Mouse (Mus musculus) kidney, postnatal 14 days (tissue): ENCODE results near the gene Spata6.

Source experiments
- DNase-seq: peaks from one replicate; pipeline ENCODE4 v3.0.0; 2022; ENCODE audit warnings: mixed read lengths

Spata6 gene

GRCm38 (mm10) chr4:111719776-111720661 lies at the start of gene Spata6:
Gene Spata6, plus strand, starts transcription at chr4:111719984.
- DNase-seq = peak; percentile 95

- DNase-seq = peak; percentile 12
Measured at GRCm38 (mm10) chr4:111670566-111671421, 49.0 kb upstream of the Spata6 start.

- DNase-seq = no peak
Measured at GRCm38 (mm10) chr4:111671440-111671839, 48.3 kb upstream of the Spata6 start.

GRCm38 (mm10) chr4:111673904-111674303 lies 45.9 kb upstream of the Spata6 start:
- DNase-seq = no peak

GRCm38 (mm10) chr4:111681926-111682325 lies 37.9 kb upstream of the Spata6 start:
- no peak for DNase-seq

GRCm38 (mm10) chr4:111682793-111683192 lies 37.0 kb upstream of the Spata6 start:
- DNase-seq = no peak

- no peak for DNase-seq
Measured at GRCm38 (mm10) chr4:111683843-111684242, 35.9 kb upstream of the Spata6 start.

GRCm38 (mm10) chr4:111685951-111686350 lies 33.8 kb upstream of the Spata6 start:
- no peak for DNase-seq

- peak; percentile 65 for DNase-seq
Measured at GRCm38 (mm10) chr4:111686951-111687350, 32.8 kb upstream of the Spata6 start.

GRCm38 (mm10) chr4:111687613-111688012 lies 32.2 kb upstream of the Spata6 start:
- peak; percentile 88 for DNase-seq

GRCm38 (mm10) chr4:111691057-111691543 lies 28.7 kb upstream of the Spata6 start:
- peak; percentile 7 for DNase-seq

GRCm38 (mm10) chr4:111701381-111701780 lies 18.4 kb upstream of the Spata6 start:
- DNase-seq = no peak

- no peak for DNase-seq
Measured at GRCm38 (mm10) chr4:111704126-111704525, 15.7 kb upstream of the Spata6 start.

- no peak for DNase-seq
Measured at GRCm38 (mm10) chr4:111704975-111705374, 14.8 kb upstream of the Spata6 start.

GRCm38 (mm10) chr4:111719296-111719695 lies 488 bp upstream of the Spata6 start:
- no peak for DNase-seq

GRCm38 (mm10) chr4:111720662-111721003 lies 849 bp downstream of the Spata6 start:
- DNase-seq = no peak

- peak; percentile 48 for DNase-seq
Measured at GRCm38 (mm10) chr4:111721121-111721840, 1.5 kb downstream of the Spata6 start.

- DNase-seq = no peak
Measured at GRCm38 (mm10) chr4:111737551-111737950, 17.8 kb downstream of the Spata6 start.

- no peak for DNase-seq
Measured at GRCm38 (mm10) chr4:111780533-111780932, 60.7 kb downstream of the Spata6 start.

- no peak for DNase-seq
Measured at GRCm38 (mm10) chr4:111799892-111800291, 80.1 kb downstream of the Spata6 start.

GRCm38 (mm10) chr4:111803164-111803563 lies 83.4 kb downstream of the Spata6 start:
- no peak for DNase-seq

GRCm38 (mm10) chr4:111817478-111817877 lies 97.7 kb downstream of the Spata6 start:
- no peak for DNase-seq

- DNase-seq = no peak
Measured at GRCm38 (mm10) chr4:111838882-111839281, 119.1 kb downstream of the Spata6 start.
